Mouse (Mus musculus) kidney, adult 18-20 months (tissue): ENCODE results near the gene Ccsap.
A peak's percentile ranks its signal among the peaks of the same experiment; 100 is the strongest.
"Not testable (repeated sequence)": the region's sequence is repeated elsewhere in the genome, so short reads cannot be mapped to it uniquely, and the experiment has no call there.

ENCODE experiments used
- DNase-seq: peaks from one replicate; pipeline ENCODE4 v3.0.0; 2021

Ccsap gene

DNA sequence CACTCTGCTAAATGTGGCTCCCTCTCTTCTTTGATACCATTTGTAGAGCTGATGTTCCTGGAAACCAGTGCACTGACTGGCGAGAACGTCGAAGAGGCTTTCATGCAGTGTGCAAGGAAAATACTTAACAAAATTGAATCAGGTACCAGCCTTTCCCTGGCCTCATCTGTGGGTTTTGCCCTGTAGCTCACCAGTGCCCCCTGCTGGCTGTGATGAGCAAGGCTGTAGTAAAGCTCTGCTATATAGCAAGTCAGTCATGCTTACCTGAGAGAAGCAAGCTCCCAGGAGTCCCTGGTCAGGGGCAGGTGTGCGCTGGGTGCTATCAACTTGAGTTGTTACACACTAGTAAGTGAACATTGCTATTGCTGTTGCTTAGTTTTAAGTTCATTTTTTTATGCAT is 27.3 kb downstream of the Ccsap start:
- DNase-seq, result peak; percentile 77

GRCm38 (mm10) chr8:123827523-123827922 is 32.5 kb downstream of the Ccsap start:
- DNase-seq, result no peak

DNA sequence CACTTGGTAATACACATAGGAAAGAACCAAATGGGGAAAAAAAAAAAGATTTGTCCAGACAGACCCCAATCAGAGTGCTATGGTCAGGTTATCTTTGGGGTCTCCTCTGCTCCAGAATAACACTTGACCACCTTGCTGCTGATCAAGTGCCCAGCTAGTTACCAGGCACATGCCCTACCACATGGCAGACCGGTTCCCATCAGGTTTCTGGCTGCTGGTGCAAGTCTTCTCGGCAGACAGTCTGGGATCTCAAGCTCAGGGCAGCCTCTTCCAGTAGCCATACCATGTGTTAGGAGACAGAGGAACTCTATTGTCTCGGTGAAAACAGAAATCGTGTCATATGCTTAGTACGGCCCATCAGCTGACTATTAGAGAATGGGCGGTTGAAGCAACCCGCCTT is 33.3 kb downstream of the Ccsap start:
- DNase-seq, result no peak

GRCm38 (mm10) chr8:123826001-123826400 is 34.0 kb downstream of the Ccsap start:
- DNase-seq, result no peak

GRCm38 (mm10) chr8:123823532-123824123 is 36.4 kb downstream of the Ccsap start:
- DNase-seq, result no peak

DNA sequence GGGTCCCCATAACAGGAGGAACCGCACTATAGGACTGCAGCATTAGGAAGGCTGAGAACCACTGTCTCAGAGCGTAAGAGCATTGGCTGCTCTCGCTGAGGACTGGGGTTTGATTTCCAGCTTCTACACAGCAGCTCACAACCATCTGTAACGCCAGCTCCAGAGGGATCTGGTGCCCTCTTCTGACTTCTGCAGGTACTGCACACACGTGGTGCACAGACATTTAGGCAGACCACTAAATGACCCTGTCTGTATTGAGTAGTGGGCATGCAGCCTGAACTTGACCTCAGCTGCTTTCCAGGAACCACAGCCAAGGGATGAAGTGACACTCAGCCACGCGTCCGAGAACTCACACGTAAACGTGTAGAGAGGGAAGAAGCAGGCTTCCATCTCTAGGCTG is 36.9 kb downstream of the Ccsap start:
- no peak for DNase-seq

- DNase-seq, result no peak
Observed at GRCm38 (mm10) chr8:123820780-123821179, 39.2 kb downstream of the Ccsap start.

- peak; percentile 55 for DNase-seq
Observed at GRCm38 (mm10) chr8:123819683-123820610, 40.1 kb downstream of the Ccsap start.

DNA sequence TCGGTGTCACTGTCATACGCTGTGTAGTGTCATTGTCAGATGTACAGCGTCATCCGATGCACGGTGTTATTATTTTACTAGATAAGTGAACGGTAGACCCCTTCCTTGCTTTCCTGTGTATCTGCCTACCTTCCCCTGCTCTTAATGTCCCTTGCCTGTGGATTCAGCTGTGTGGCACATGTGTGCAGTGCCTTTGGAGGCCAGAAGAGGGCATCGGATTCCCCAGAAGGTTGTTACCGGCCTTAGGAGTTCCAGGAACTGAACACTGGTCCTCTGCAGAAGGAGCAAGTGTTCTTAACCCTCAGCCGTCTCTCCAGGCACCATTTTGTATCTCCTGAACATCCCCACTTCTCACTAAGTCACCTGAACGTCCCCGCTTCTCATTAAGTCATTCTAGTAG is 42.3 kb downstream of the Ccsap start:
- no peak for DNase-seq

- DNase-seq, result no peak
Observed at GRCm38 (mm10) chr8:123816939-123817338, 43.1 kb downstream of the Ccsap start.

DNA sequence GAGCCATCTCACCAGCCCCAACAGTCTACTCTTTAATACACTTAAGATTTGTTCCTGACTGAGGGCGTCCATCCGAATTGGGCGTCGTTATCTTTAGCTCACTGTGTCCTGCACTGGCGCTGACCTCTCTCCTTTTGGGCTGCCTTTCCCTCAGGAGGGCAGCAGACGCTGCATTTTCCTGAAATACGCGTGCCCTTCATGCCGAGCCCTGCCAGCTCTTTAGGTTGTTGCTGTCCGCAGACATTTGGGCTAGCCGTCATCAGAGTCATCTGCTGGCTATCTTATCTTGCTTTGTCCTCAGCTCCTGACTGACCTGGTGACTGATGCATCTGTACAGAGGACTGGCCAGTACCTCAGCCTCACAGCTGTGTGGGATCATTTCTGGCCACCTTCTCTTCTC is 44.7 kb downstream of the Ccsap start:
- no peak for DNase-seq

DNA sequence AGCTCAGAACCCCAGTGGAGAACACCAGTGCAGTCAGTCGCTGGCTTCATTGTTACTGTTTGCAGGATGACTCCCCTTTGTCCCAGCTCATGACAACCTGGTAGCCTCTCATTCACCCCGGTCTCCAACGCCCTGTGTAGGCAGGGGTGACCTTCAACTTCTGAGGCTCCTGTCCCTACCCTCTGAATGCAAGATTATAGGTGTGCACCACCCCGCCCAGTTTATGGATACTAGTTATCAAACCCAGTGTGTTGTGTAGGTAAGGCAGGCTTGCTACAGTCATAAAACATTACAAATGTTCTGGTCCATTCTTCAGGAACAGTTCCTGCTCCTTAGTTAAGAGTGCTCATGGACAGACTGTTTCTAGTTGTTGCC is 46.1 kb downstream of the Ccsap start:
- DNase-seq, result no peak

- peak; percentile 61 for DNase-seq
Observed at GRCm38 (mm10) chr8:123813173-123813891, 46.7 kb downstream of the Ccsap start.

DNA sequence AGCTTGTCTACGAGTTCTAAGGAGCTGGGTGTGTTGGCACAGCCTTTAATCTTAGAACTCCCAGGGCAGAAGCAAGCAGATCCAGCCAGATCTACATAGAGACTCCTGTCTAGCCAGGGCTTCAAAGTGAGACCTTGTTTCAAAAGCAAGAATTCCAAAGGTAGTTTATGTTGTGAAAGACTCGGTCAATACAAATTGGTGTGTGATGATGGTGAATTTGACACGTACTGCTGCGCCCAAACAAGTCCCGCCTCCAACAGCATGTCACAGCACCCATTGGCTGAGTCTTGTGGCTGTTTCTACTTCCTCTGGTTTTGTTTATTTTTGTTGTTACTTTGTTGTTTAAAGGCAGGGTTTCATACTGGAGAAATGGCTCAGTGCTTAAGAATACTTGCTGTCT is 47.8 kb downstream of the Ccsap start:
- DNase-seq, result no peak

GRCm38 (mm10) chr8:123809342-123809741 is 50.7 kb downstream of the Ccsap start:
- not testable (repeated sequence) for DNase-seq

DNA sequence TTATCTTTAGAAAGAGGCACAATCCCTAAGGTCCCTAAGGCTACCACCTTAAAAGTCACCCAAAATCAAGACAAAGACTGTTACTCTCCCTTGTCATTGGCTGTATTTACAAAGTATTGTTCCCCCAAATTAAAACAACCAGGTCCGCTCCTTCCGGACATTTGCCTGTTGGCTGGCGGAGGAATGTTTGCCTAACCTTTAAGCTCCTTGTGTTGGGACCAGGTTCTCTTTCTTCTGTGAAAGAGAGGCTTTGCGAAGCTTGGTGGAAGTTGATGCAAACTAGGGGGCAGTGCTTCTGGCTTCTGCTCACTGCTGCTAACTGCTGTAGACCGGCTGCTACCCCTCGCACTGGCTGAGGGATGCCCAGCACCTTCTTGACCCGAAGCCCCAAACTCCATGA is 51.3 kb downstream of the Ccsap start:
- no peak for DNase-seq

DNA sequence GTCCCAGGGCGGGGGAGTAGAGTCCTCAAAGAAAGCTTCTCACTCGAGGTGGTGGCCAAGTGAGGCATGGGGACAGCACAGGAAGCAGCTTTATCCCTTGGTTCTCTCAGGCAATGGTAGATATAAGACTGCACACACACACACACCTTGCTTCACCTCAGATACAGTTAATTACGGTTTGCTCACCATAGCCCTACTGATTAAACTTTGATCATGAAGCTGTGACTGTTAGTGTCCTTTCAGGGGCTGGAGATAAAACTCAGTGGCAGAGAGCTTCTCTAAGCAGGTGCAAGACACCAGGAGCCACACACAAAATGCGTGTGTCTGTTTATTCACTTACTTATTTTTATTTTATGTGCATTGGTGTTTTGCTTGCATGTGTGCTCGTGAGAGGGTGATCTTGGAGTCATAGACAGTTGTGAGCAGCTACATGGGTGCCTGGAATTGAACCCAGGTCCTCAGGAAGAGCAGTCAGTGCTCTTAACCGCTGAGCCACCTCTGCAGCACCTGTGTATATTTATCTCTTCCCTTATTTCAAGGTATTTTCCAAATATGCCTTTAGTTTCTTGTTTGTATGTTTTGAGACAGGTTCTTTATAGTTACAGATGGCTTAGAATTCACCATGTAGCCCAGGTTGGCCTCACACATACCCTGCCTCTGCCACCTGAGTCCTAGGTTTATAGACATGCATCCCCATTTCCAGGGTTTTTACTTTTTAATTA is 52.0 kb downstream of the Ccsap start:
- no peak for DNase-seq

- peak; percentile 54 for DNase-seq
Observed at GRCm38 (mm10) chr8:123807024-123807431, 53.0 kb downstream of the Ccsap start.

DNA sequence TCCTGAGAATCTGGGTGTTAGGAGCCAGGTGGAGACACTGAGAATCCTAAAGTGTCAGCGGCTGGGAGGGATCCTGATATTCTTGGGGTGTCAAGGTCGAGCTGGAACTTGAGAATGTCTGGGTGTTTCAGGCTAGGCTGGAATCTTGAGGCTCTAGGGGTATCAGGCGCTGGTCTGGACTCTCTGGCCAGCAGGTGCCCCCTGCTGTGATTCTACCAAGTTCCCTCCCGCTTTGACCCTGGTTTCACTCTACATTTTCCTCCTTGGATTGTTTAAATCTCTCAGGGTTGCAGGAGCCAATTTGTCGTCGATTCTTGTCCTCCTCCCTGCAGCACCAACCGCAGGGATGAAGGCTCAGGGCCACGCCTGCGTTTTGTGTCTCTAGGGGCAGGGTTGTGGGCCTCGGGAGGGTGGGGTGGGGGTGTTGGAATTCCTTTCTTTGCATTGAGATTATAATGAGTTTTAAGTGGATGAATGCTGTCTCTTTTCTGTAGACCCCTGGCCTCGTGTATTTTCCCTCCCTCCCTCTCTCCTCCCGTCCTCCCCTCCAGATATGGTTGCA is 53.6 kb downstream of the Ccsap start:
- no peak for DNase-seq

DNA sequence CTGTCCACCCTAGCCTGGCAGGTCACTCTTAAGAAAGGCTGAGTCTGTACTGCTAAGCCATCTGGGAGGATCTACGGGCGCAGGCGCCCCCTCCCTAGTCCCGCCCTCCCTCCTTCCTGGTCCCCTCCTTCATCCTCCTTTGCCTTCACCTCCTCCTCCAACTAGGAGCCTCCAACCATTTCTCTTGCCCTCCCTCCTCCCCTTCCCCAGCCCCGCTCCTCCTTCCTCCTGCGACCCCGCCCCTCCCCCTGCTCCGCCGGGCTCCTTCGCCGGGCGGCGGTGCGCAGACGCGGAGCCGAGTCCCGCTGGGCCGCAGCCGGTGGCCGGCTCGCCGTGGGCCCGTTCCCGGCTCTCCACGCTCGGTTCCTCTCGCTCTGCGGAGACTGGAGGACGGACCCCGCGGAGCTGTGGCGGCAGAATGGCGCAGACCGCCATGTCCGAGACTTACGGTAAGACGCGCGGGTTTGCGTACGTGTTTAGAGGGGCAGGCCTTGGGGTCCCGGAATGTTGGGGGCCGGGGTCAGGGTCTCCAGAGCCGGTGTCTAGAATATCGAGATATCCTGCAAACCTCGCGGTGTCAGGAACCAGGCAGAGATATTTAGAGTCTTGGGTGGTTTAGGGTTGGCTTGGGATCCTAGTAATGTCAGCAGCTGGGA is 54.2 kb downstream of the Ccsap start, which contains the start of gene Rab4a:
Rab4a (plus strand) TSS at position 268 of the 656 bp plus-strand sequence.
- DNase-seq, result peak; percentile 89

- DNase-seq, result peak; percentile 13
Observed at GRCm38 (mm10) chr8:123805209-123805717, 54.7 kb downstream of the Ccsap start.

DNA sequence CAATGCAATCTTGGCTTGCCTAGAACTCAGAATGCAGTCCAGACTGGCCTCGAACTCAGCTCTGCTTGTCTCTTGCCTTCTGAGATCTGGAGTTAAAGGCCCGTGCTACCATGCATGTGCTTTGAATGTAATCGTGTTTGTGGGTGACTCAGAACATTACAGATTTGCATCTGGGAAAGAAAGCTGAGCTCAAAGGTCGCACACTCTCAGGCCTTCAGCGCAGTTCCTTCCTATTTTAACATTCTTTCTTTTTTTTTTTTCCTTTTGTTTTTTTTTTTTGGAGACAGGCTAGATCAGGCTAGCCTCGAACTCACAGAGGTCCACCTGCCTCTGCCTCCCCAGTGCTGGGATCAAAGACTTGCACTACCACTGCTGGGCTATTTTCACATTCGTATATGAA is 55.4 kb downstream of the Ccsap start:
- DNase-seq, result no peak
